Mouse (Mus musculus): ENCODE results near the gene Rnf121. TPM values are rescaled to one million over a fixed set of nuclear protein-coding genes. Genes with fewer than 3 reads are reported as not detected.

Rnf121 gene
- polyA plus RNA-seq (2014; fragmentation: Nextera tagmentation; extraction: Ambion mirVana): 33.1 and 33.4 TPM in 2 replicates

GRCm38 (mm10) chr7:102065046-102065891 lies at the start of gene Rnf121, which contains the start of the genes Xndc1 and Xntrpc:
TSS of gene Rnf121 (minus strand) at chr7:102065469.
TSS of gene Xndc1 (plus strand) at chr7:102065511.
TSS of gene Xntrpc (plus strand) at chr7:102065713.
- H3K9ac ChIP-seq: peak within 1 kb of the TSS; percentile 70
- H3K4me3 ChIP-seq (replicated peaks; ENCODE audit: low read length): peak within 1 kb of the TSS; percentile 65
- DNase-seq (ENCODE audit: low spot score) (peak; percentile 88), ATAC-seq (ENCODE audit: low FRiP score) (peak; percentile 99)
- H3K4me2 ChIP-seq (replicated peaks): peak within 1 kb of the TSS; percentile 75
- no peaks in the 10 kb centered on the region for H3K36me3 ChIP-seq (replicated peaks; ENCODE audit: control insufficient read depth, insufficient read depth)
- H3K4me1 ChIP-seq (replicated peaks; ENCODE audit: control insufficient read depth, insufficient read depth, low read length): peaks cover 22% of the 10 kb centered on the region
- peak within 1 kb of the TSS; percentile 83 for H3K27ac ChIP-seq
- no peaks in the 10 kb centered on the region for H3K27me3 ChIP-seq (ENCODE audit: control insufficient read depth, insufficient read depth, low read length)
- H3K9me3 ChIP-seq (ENCODE audit: control insufficient read depth, low read length): no peaks in the 10 kb centered on the region
- under 1% methylated on average over 56 of the region's 56 CpGs for WGBS

- Histone ChIP-seq H3K9me3 (ENCODE audit: control insufficient read depth, low read length) (no peaks in the 10 kb centered on the region), H3K27ac (no peak overlapping the region), H3K36me3 (replicated peaks; ENCODE audit: control insufficient read depth, insufficient read depth) (peaks cover 2% of the 10 kb centered on the region; the same call in 1 of the 2 replicates), H3K4me2 (replicated peaks) (no peak overlapping the region), H3K9ac (no peak overlapping the region), H3K4me3 (replicated peaks; ENCODE audit: low read length) (no peak overlapping the region), H3K4me1 (replicated peaks; ENCODE audit: control insufficient read depth, insufficient read depth, low read length) (no peaks in the 10 kb centered on the region), H3K27me3 (ENCODE audit: control insufficient read depth, insufficient read depth, low read length) (no peaks in the 10 kb centered on the region)
- DNase-seq (ENCODE audit: low spot score) (no peak), ATAC-seq (ENCODE audit: low FRiP score) (no peak)
- 78% methylated on average over 45 of the region's 45 CpGs for WGBS
Measured at GRCm38 (mm10) chr7:102113151-102113729, 48.0 kb upstream of the Rnf121 start.

GRCm38 (mm10) chr7:102109746-102110145 lies 44.5 kb upstream of the Rnf121 start:
- no peak for DNase-seq (ENCODE audit: low spot score)
- 86% methylated on average over 4 of the region's 4 CpGs for WGBS
- Histone ChIP-seq H3K4me1 (replicated peaks; ENCODE audit: control insufficient read depth, insufficient read depth, low read length) (no peaks in the 10 kb centered on the region), H3K27me3 (ENCODE audit: control insufficient read depth, insufficient read depth, low read length) (no peaks in the 10 kb centered on the region), H3K27ac (no peak overlapping the region), H3K36me3 (replicated peaks; ENCODE audit: control insufficient read depth, insufficient read depth) (no peaks in the 10 kb centered on the region), H3K4me2 (replicated peaks) (no peak overlapping the region), H3K9ac (no peak overlapping the region), H3K9me3 (ENCODE audit: control insufficient read depth, low read length) (no peaks in the 10 kb centered on the region), H3K4me3 (replicated peaks; ENCODE audit: low read length) (no peak overlapping the region)
- no peak for ATAC-seq (ENCODE audit: low FRiP score)

GRCm38 (mm10) chr7:102109171-102109570 lies 43.9 kb upstream of the Rnf121 start, which contains the start of gene Art5:
TSS of gene Art5 (minus strand) at chr7:102109489.
- H3K4me3 ChIP-seq (replicated peaks; ENCODE audit: low read length): no peak within 1 kb of the TSS
- H3K4me1 ChIP-seq (replicated peaks; ENCODE audit: control insufficient read depth, insufficient read depth, low read length): no peaks in the 10 kb centered on the region
- H3K27me3 ChIP-seq (ENCODE audit: control insufficient read depth, insufficient read depth, low read length): no peaks in the 10 kb centered on the region
- no peak within 1 kb of the TSS for H3K9ac ChIP-seq
- H3K4me2 ChIP-seq (replicated peaks): no peak within 1 kb of the TSS
- H3K27ac ChIP-seq: no peak within 1 kb of the TSS
- DNase-seq (ENCODE audit: low spot score): no peak
- H3K36me3 ChIP-seq (replicated peaks; ENCODE audit: control insufficient read depth, insufficient read depth): no peaks in the 10 kb centered on the region
- no peak for ATAC-seq (ENCODE audit: low FRiP score)
- WGBS: 78% methylated on average over 7 of the region's 7 CpGs
- H3K9me3 ChIP-seq (ENCODE audit: control insufficient read depth, low read length): no peaks in the 10 kb centered on the region

GRCm38 (mm10) chr7:102108206-102108605 lies 42.9 kb upstream of the Rnf121 start:
- WGBS: 96% methylated on average over 1 of the region's 1 CpGs

GRCm38 (mm10) chr7:102106700-102107141 lies 41.5 kb upstream of the Rnf121 start:
- Histone ChIP-seq H3K4me3 (replicated peaks; ENCODE audit: low read length) (peak overlapping the region; percentile 14), H3K9me3 (ENCODE audit: control insufficient read depth, low read length) (no peaks in the 10 kb centered on the region), H3K4me1 (replicated peaks; ENCODE audit: control insufficient read depth, insufficient read depth, low read length) (no peaks in the 10 kb centered on the region), H3K27ac (no peak overlapping the region), H3K27me3 (ENCODE audit: control insufficient read depth, insufficient read depth, low read length) (no peaks in the 10 kb centered on the region), H3K36me3 (replicated peaks; ENCODE audit: control insufficient read depth, insufficient read depth) (no peaks in the 10 kb centered on the region), H3K4me2 (replicated peaks) (peak overlapping the region; percentile 43), H3K9ac (no peak overlapping the region; the same call in 1 of the 2 replicates)
- WGBS: 21% methylated on average over 23 of the region's 23 CpGs
- ATAC-seq (ENCODE audit: low FRiP score): peak; percentile 18; the same call in 1 of the 2 replicates
- no peak for DNase-seq (ENCODE audit: low spot score)

More at GRCm38 (mm10) chr7:102108206-102108605, 42.9 kb upstream of the Rnf121 start:
- ATAC-seq (ENCODE audit: low FRiP score) (no peak), DNase-seq (ENCODE audit: low spot score) (no peak)
- Histone ChIP-seq H3K4me2 (replicated peaks) (no peak overlapping the region), H3K4me3 (replicated peaks; ENCODE audit: low read length) (no peak overlapping the region), H3K36me3 (replicated peaks; ENCODE audit: control insufficient read depth, insufficient read depth) (no peaks in the 10 kb centered on the region), H3K9me3 (ENCODE audit: control insufficient read depth, low read length) (no peaks in the 10 kb centered on the region), H3K27ac (no peak overlapping the region), H3K27me3 (ENCODE audit: control insufficient read depth, insufficient read depth, low read length) (no peaks in the 10 kb centered on the region), H3K9ac (no peak overlapping the region), H3K4me1 (replicated peaks; ENCODE audit: control insufficient read depth, insufficient read depth, low read length) (no peaks in the 10 kb centered on the region)

- DNase-seq (ENCODE audit: low spot score) (no peak), ATAC-seq (ENCODE audit: low FRiP score) (no peak)
- peaks cover 5% of the 10 kb centered on the region for H3K4me1 ChIP-seq (replicated peaks; ENCODE audit: control insufficient read depth, insufficient read depth, low read length)
- H3K27ac ChIP-seq: no peak overlapping the region
- no peak overlapping the region for H3K4me2 ChIP-seq (replicated peaks)
- no peaks in the 10 kb centered on the region for H3K27me3 ChIP-seq (ENCODE audit: control insufficient read depth, insufficient read depth, low read length)
- H3K9me3 ChIP-seq (ENCODE audit: control insufficient read depth, low read length): no peaks in the 10 kb centered on the region
- H3K4me3 ChIP-seq (replicated peaks; ENCODE audit: low read length): no peak overlapping the region
- no peak overlapping the region for H3K9ac ChIP-seq
- 66% methylated on average over 5 of the region's 5 CpGs for WGBS
- no peaks in the 10 kb centered on the region for H3K36me3 ChIP-seq (replicated peaks; ENCODE audit: control insufficient read depth, insufficient read depth)
Measured at GRCm38 (mm10) chr7:102104126-102104525, 38.9 kb upstream of the Rnf121 start.

- H3K36me3 ChIP-seq (replicated peaks; ENCODE audit: control insufficient read depth, insufficient read depth): no peaks in the 10 kb centered on the region
Measured at GRCm38 (mm10) chr7:102103555-102103954, 38.3 kb upstream of the Rnf121 start.

GRCm38 (mm10) chr7:102102696-102103095 lies 37.4 kb upstream of the Rnf121 start:
- no peak overlapping the region for H3K4me2 ChIP-seq (replicated peaks)
- no peak for DNase-seq (ENCODE audit: low spot score)
- H3K9ac ChIP-seq: no peak overlapping the region
- no peaks in the 10 kb centered on the region for H3K27me3 ChIP-seq (ENCODE audit: control insufficient read depth, insufficient read depth, low read length)
- no peak for ATAC-seq (ENCODE audit: low FRiP score)
- H3K9me3 ChIP-seq (ENCODE audit: control insufficient read depth, low read length): no peaks in the 10 kb centered on the region
- peaks cover 5% of the 10 kb centered on the region for H3K4me1 ChIP-seq (replicated peaks; ENCODE audit: control insufficient read depth, insufficient read depth, low read length)
- H3K27ac ChIP-seq: no peak overlapping the region
- H3K36me3 ChIP-seq (replicated peaks; ENCODE audit: control insufficient read depth, insufficient read depth): no peaks in the 10 kb centered on the region
- H3K4me3 ChIP-seq (replicated peaks; ENCODE audit: low read length): no peak overlapping the region
- WGBS: 53% methylated on average over 6 of the region's 6 CpGs

More at GRCm38 (mm10) chr7:102103555-102103954, 38.3 kb upstream of the Rnf121 start:
- Histone ChIP-seq H3K9ac (no peak overlapping the region), H3K4me3 (replicated peaks; ENCODE audit: low read length) (no peak overlapping the region), H3K27me3 (ENCODE audit: control insufficient read depth, insufficient read depth, low read length) (no peaks in the 10 kb centered on the region), H3K27ac (no peak overlapping the region), H3K4me2 (replicated peaks) (no peak overlapping the region), H3K9me3 (ENCODE audit: control insufficient read depth, low read length) (no peaks in the 10 kb centered on the region), H3K4me1 (replicated peaks; ENCODE audit: control insufficient read depth, insufficient read depth, low read length) (peaks cover 5% of the 10 kb centered on the region)
- WGBS: 80% methylated on average over 2 of the region's 2 CpGs
- ATAC-seq (ENCODE audit: low FRiP score) (no peak), DNase-seq (ENCODE audit: low spot score) (no peak)
